Comparison of ENCODE assay signal across 8 mouse cellular contexts in genomic region chr5:101664423-101664921, GRCm38 (mm10). TPM values are rescaled to one million over a fixed set of nuclear protein-coding genes. Genes with fewer than 3 reads are reported as not detected.
DNase-seq lines count a peak whose midpoint lies in the region; ATAC-seq lines count a peak whose summit lies in the region.

No protein-coding gene starts in this region.

- H3K4me2 ChIP-seq in kidney, embryonic 15.5 days, result peak overlapping the region; percentile 83

- peaks cover 36% of the 10 kb centered on the region for H3K4me1 ChIP-seq in kidney, embryonic 15.5 days

- no peaks in the 10 kb centered on the region for H3K36me3 ChIP-seq in kidney, embryonic 15.5 days

- under 1% methylated on average over 62 of the region's 64 CpGs for WGBS in kidney, embryonic 15.5 days

- no peak overlapping the region for H3K27ac ChIP-seq in kidney, embryonic 15.5 days

- DNase-seq in kidney, adult 11 months, result no peak
- peak; percentile 64 for DNase-seq in embryo, embryonic 10 days (ENCODE audit: low spot score)
- DNase-seq in heart, postnatal 4 days, result peak; percentile 23
- DNase-seq in left cerebral cortex, postnatal 36 days (ENCODE audit: low spot score in 2 of 2), result no peak
- DNase-seq in frontal cortex, postnatal 14 days (ENCODE audit: low spot score in 2 of 2), result no peak
- DNase-seq in layer of hippocampus, adult 18-20 months (ENCODE audit: low spot score in 2 of 2), result no peak

- peak; percentile 15; the same call in 1 of the 2 replicates for ATAC-seq in kidney, embryonic 15.5 days (replicated peaks; ENCODE audit: low FRiP score)
- ATAC-seq in megakaryocyte-erythroid progenitor cell, adult 5-6 weeks (replicated peaks; ENCODE audit: low FRiP score, low TSS enrichment, poor library complexity, severe bottlenecking), result 0 out of 2 replicates have a peak, but pooled peaks have one; percentile 11

- intact Hi-C loops in left cerebral cortex, postnatal 36 days (cut with DNase I), result loop anchor here (10.0 kb wide), 1 partner anchor 820 kb away; the partner anchor contains the start of gene Gpat3

- peak overlapping the region; percentile 48 for H3K4me3 ChIP-seq in kidney, embryonic 15.5 days (replicated peaks)

- H3K27me3 ChIP-seq in kidney, embryonic 15.5 days, result peaks cover 99% of the 10 kb centered on the region

- no peaks in the 10 kb centered on the region for H3K9me3 ChIP-seq in kidney, embryonic 15.5 days (replicated peaks)

- H3K9ac ChIP-seq in kidney, embryonic 15.5 days, result peak overlapping the region; percentile 36; the same call in 1 of the 2 replicates

RNA-seq across cellular contexts. Expression of gene Nkx6-1, which starts 0.3 kb away (rescaled TPM):
- 0.55 and 0.90 TPM in 2 replicates for polyA plus RNA-seq in kidney, embryonic 15.5 days (2015; fragmentation: Nextera tagmentation; extraction: Ambion mirVana)
- total RNA-seq in heart, postnatal 4 days (2021), result not detected
- total RNA-seq in megakaryocyte-erythroid progenitor cell, adult 5-6 weeks (2014; fragmentation: Nextera tagmentation), result not detected in 2 replicates
- not detected in 2 replicates for total RNA-seq in megakaryocyte-erythroid progenitor cell, adult 5-6 weeks (2017)
- under 1 TPM; 0.11 to 0.32 TPM for total RNA-seq in left cerebral cortex, postnatal 36 days (2021)
- under 1 TPM; 0.13 to 0.15 TPM for total RNA-seq in layer of hippocampus, adult 18-20 months (2021)

Comparison
In these comparisons a context has a peak if more than half of its experiments do, and no peak if none do; other contexts are left out.
1. DNase-seq: peak in embryo, embryonic 10 days (single experiment) and heart, postnatal 4 days (single experiment); none in kidney, adult 11 months (single experiment), left cerebral cortex, postnatal 36 days (0 of 2), frontal cortex, postnatal 14 days (0 of 2) and layer of hippocampus, adult 18-20 months (0 of 2).